Mouse (Mus musculus): ENCODE data around the gene Skiv2l. TPM values are rescaled to one million over a fixed set of nuclear protein-coding genes. Genes with fewer than 3 reads are reported as not detected.

The Skiv2l gene
- total and polyA plus RNA-seq, 3 experiments, result 34.9 to 47.0 TPM; not detected in 1

- Histone ChIP-seq H3K27ac (ENCODE audit: control insufficient read depth, low read depth, low read length) (no peak overlapping the region), H3K4me3 (ENCODE audit: control insufficient read depth in 1 of 2, insufficient read depth in 1 of 2, low read depth in 2 of 2, low read length in 2 of 2) (no peak overlapping the region), H3K9me3 (replicated peaks; ENCODE audit: insufficient read depth, low read length) (no peaks in the 10 kb centered on the region), H3K27me3 (ENCODE audit: control insufficient read depth in 1 of 2, insufficient read depth in 2 of 2, low read length in 2 of 2) (peaks cover 0 to 1% of the 10 kb centered on the region in 2 experiments; a peak in 1 of 4 replicates), H3K79me2 (ENCODE audit: control insufficient read depth, insufficient read depth, low read length, poor library complexity) (no peaks in the 10 kb centered on the region), H3K4me1 (ENCODE audit: control insufficient read depth in 1 of 2, insufficient read depth in 2 of 2, low read length in 2 of 2) (no peaks in the 10 kb centered on the region), H3K9ac (ENCODE audit: control insufficient read depth, low read depth, low read length, poor library complexity, severe bottlenecking) (no peak overlapping the region), H3K36me3 (ENCODE audit: control insufficient read depth in 1 of 2, insufficient read depth in 2 of 2, low read length in 2 of 2) (no peaks in the 10 kb centered on the region)
- DNase-seq (ENCODE audit: low read depth, low spot score), result no peak
- TF ChIP-seq POLR2AphosphoS2 (IDR thresholded peaks at IDR 0.05; ENCODE audit: low read length), result peak; percentile 44; the same call in 1 of the 2 replicates
- TF ChIP-seq SMC3 (IDR thresholded peaks at IDR 0.05; ENCODE audit: low read depth, low read length), result no peak
Measured at GRCm38 (mm10) chr17:34861704-34862415, 11.8 kb upstream of the Skiv2l start.

GRCm38 (mm10) chr17:34860514-34860913 lies 10.5 kb upstream of the Skiv2l start:
- H3K36me3 ChIP-seq (ENCODE audit: control insufficient read depth in 1 of 2, insufficient read depth in 2 of 2, low read length in 2 of 2), result no peaks in the 10 kb centered on the region
- no peaks in the 10 kb centered on the region for H3K79me2 ChIP-seq (ENCODE audit: control insufficient read depth, insufficient read depth, low read length, poor library complexity)
- no peak overlapping the region for H3K27ac ChIP-seq (ENCODE audit: control insufficient read depth, low read depth, low read length)
- H3K9me3 ChIP-seq (replicated peaks; ENCODE audit: insufficient read depth, low read length), result no peaks in the 10 kb centered on the region
- no peaks in the 10 kb centered on the region for H3K27me3 ChIP-seq (ENCODE audit: control insufficient read depth in 1 of 2, insufficient read depth in 2 of 2, low read length in 2 of 2)
- H3K9ac ChIP-seq (ENCODE audit: control insufficient read depth, low read depth, low read length, poor library complexity, severe bottlenecking), result no peak overlapping the region
- no peaks in the 10 kb centered on the region for H3K4me1 ChIP-seq (ENCODE audit: control insufficient read depth in 1 of 2, insufficient read depth in 2 of 2, low read length in 2 of 2)
- H3K4me3 ChIP-seq (ENCODE audit: control insufficient read depth in 1 of 2, insufficient read depth in 1 of 2, low read depth in 2 of 2, low read length in 2 of 2), result no peak overlapping the region
- TF ChIP-seq ZC3H11A (IDR thresholded peaks at IDR 0.05; ENCODE audit: low read depth, low read length), result no peak
- no peak for TF ChIP-seq TBP (IDR thresholded peaks at IDR 0.05; ENCODE audit: low read depth, low read length)
- TF ChIP-seq SIN3A (IDR thresholded peaks at IDR 0.05; ENCODE audit: low read length), result no peak
- no peak for TF ChIP-seq ZMIZ1 (IDR thresholded peaks at IDR 0.05; ENCODE audit: low read depth, low read length)
- TF ChIP-seq E2F4 (IDR thresholded peaks at IDR 0.05; ENCODE audit: borderline replicate concordance, low read depth, low read length), result no peak
- no peak for TF ChIP-seq NELFE (IDR thresholded peaks at IDR 0.05; ENCODE audit: low read depth, low read length)
- TF ChIP-seq JUND (IDR thresholded peaks at IDR 0.05; ENCODE audit: low read depth, low read length), result no peak
- TF ChIP-seq USF1 (IDR thresholded peaks at IDR 0.05; ENCODE audit: low read depth, low read length), result no peak
- no peak for TF ChIP-seq HCFC1 (IDR thresholded peaks at IDR 0.05; ENCODE audit: low read depth, low read length)
- no peak for TF ChIP-seq KAT2A (conservative IDR thresholded peaks at IDR 0.05; ENCODE audit: low read depth, low read length)
- DNase-seq (ENCODE audit: low read depth, low spot score), result no peak

- Histone ChIP-seq H3K4me3 (ENCODE audit: control insufficient read depth in 1 of 2, insufficient read depth in 1 of 2, low read depth in 2 of 2, low read length in 2 of 2) (no peak overlapping the region), H3K9me3 (replicated peaks; ENCODE audit: insufficient read depth, low read length) (no peaks in the 10 kb centered on the region), H3K4me1 (ENCODE audit: control insufficient read depth in 1 of 2, insufficient read depth in 2 of 2, low read length in 2 of 2) (no peaks in the 10 kb centered on the region), H3K9ac (ENCODE audit: control insufficient read depth, low read depth, low read length, poor library complexity, severe bottlenecking) (no peak overlapping the region), H3K36me3 (ENCODE audit: control insufficient read depth in 1 of 2, insufficient read depth in 2 of 2, low read length in 2 of 2) (no peaks in the 10 kb centered on the region), H3K79me2 (ENCODE audit: control insufficient read depth, insufficient read depth, low read length, poor library complexity) (no peaks in the 10 kb centered on the region), H3K27me3 (ENCODE audit: control insufficient read depth in 1 of 2, insufficient read depth in 2 of 2, low read length in 2 of 2) (no peaks in the 10 kb centered on the region), H3K27ac (ENCODE audit: control insufficient read depth, low read depth, low read length) (no peak overlapping the region)
- no peak for TF ChIP-seq TAL1 (IDR thresholded peaks at IDR 0.05; ENCODE audit: low read length)
- DNase-seq (ENCODE audit: low read depth, low spot score), result no peak
Measured at GRCm38 (mm10) chr17:34858670-34859069, 8.7 kb upstream of the Skiv2l start.
